Mouse (Mus musculus) urinary bladder, postnatal 36 days (tissue): ENCODE measurements around the gene Usp47.

Experiments used
- DNase-seq, 2 experiments: peaks; one replicate each; pipeline ENCODE4 v3.0.0; 2022; ENCODE audit warnings: low spot score in 2 of 2, mixed read lengths in 1 of 2

The Usp47 gene

DNA sequence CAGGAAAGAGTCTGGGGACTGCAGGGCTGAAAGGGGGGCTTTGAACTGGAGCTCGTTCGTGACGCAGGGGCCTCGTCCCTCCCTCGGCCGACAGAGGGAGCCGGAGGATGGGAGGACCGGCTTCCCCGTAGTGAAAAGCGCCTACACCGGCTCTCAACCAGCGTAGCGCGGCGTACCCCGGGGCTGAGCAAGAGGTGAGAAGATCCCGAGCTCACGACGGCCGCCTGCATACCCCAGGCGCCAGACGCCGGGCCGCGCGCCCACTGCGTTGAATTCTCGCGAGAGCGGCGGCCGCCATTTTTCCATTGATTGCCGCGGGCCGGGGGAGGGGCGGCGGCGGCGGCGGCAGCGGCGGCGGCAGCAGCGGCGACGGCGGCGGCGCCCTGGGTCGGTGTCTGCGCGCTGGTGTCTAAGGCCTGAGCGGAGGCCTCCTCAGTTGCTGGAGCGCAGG lies at the start of gene Usp47:
Usp47 (plus strand) TSS at position 355 of the 451 bp plus-strand sequence.
- DNase-seq: peak in 1 of 2 experiments; percentile 78

DNA sequence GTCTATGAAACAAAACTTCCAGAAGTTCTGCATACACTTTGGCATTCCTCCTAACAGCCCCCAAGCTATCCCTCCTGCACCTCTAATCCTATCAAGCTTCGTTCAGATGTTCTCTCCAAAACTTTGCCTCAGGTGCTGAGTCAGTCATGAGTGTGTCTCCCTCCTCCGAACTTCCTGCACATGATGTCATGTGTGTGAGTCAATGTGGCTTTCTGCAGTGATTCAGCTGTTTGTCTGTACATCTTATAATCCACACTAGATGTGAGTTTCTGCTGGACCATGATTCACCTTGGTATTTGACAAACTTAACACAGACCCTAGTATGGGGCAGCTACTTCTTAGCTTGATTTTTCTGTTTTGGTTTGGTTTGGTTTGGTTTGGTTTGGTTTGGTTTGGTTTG lies 46.9 kb upstream of the Usp47 start:
- DNase-seq: no peak

DNA sequence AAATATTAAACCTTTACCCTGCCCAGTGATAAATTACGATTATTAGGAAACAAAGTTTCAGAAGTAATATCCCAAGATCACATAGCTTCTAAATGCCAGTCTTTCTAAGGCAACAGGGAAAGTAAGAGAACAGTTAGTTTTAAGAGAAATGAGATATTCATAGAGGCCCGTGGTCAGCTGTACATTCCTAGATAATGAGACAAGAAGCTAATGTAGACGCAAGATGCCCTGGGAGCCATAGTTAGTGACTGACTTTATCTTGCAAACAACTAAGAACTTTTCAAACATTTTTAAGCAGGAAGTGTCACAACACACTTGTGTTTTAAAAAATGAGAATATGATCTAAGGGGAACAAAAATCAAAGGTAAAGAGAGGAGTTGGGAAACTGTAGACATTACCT lies 45.4 kb upstream of the Usp47 start:
- no peak for DNase-seq

DNA sequence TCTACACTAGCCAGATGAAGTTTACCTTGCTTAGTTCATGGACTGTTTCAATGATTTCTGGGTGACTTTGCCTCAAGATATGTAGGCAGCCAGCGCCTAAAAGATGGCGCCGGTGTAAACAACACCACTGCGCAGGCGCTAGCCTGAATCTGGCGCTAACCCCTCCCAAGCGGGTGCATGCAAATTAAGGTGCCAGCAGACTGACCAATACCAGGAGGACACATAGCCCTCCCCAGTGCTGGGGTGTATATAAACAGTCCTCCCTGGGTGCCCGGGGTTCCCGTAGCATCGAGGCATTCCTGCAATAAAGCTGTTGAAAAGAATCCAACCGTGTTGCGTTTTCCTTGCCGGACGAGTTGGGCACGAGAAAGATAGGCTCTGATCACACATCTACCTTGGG lies 41.0 kb upstream of the Usp47 start:
- no peak for DNase-seq

DNA sequence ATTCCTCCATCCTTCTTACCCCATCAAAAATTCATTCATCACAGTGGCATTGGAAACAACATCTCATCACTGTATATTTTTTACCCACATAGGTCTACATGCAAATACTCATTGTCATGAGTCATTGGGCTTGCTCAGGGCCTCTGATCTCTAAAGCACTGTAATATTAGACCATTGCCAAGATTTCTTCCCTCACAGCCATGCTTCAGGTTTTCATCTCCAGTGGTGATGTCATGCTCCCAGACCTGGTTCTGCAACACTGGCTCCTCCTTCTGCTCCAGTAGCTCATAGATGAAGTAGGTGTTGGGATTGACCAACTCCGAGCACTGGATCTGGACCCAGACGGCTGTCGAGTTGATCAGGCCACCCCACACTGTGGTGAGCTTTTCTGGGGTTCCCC lies 38.8 kb upstream of the Usp47 start:
- no peak for DNase-seq

DNA sequence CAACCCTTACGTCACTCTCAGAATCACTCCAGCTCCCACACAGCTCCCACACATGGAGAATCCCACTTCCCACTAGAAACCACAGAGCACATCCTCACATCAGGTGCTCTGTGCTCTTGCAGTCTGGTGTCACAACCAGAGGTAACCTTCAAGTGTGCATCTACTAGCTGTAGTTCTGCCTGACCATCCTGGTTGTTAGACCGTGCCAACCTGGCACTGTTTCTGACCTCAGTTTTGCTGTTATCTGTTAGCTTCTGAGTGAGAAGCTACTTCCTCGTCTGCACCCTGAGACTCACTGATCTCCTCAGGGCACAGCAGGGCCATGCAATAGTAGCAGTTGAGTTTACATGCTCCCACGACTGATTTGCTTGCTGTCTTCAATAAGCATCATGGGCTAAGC lies 38.0 kb upstream of the Usp47 start:
- no peak for DNase-seq

DNA sequence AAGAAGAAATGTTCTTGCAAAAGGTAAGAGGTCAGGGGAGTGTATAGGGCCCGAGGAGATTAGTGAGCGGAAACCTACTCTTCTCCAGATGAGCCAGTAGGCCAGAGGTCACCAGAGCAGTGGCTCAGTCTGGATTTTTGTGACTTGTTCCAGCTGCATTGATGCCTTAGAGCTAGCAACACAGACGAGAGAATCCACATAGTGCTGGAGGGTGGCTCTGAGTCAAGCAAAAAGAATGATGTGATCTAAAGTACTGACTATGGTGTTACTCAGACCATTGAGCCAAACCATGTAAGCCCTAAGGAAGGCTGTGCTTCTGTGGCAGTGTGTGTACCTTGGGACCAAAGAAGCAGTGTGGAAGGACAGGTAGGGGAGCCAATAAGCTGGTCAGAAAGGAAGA lies 36.4 kb upstream of the Usp47 start:
- no peak for DNase-seq

DNA sequence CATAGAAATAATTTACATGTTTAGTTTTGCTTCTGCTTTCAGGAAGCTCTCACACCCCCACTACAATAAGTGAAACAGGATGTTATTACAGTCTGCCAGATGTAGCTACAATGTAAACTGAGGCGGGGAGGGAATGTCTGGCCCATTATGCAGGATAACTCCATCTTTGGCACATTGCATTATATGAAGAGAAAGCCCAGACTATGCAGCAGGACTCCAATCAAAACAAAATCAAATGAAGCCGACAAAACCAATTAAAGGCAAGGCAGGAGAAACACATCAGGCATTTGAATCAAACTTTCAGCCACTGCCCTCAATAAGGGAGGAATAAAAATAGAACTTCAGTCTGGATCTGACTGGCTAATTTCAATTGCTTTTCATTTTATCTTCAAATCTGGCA lies 25.9 kb upstream of the Usp47 start:
- no peak for DNase-seq

DNA sequence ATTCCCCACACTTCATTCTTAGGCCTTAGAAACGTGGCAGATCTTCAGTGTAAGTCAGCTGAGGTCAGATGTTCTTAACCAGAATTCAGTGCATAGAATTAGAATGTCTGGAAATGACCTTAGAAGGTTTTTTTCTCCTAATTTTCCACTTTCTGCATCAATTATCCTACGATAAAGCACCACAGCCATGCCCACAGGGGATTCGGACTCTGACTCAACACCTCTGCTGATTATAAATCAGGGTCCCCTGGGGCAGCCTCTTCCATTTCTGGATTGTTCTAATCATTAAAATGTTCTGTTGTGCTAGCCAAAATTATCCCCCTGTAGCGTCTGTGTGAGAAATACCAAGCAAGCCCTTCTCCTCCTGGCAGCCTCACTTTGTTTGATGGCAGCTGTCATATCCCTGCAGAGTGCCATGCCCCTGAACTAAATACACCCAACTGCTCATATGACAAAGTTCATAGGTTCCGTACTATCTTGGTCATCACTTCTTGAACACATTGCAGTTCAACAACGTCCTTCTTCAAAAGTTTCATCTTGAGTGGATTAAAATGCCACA lies 24.8 kb upstream of the Usp47 start:
- no peak for DNase-seq

DNA sequence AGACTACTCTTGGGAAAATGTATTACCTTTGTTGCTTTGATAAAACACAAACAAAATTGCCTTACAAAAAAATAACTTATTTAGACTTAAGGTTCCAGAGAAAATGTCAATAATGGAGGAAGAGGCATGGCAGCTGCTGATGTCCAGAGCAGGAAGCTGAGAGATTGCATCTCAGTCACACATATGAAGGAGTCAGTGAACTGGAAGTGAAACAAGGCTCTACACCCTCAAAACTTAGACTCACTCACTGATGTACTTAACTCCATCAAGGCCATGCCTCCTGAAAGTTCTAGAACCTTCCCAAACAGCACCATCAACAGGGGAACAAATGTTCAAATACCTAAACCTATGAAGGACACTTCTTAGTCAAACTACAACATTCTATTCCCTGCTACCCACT lies 23.9 kb upstream of the Usp47 start:
- no peak for DNase-seq

DNA sequence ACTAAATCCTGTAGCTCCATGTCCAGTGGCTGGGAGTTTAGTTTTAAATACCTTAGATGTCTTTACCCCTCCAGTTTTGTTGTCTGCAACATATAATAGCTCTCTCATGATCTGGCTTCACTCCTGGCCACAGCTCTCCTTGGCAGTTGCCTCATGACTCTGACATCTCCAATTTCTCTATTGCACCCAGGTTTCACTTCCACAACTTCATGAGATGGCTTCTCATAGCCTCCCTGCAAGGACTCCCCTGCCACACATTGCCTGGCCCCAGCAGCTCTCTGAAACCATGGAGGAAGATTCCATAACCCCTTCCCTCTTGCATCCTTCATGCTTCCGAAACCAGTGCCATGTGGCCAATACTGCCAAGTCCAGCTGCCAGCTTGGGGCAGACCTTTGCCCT lies 23.1 kb upstream of the Usp47 start:
- no peak for DNase-seq

DNA sequence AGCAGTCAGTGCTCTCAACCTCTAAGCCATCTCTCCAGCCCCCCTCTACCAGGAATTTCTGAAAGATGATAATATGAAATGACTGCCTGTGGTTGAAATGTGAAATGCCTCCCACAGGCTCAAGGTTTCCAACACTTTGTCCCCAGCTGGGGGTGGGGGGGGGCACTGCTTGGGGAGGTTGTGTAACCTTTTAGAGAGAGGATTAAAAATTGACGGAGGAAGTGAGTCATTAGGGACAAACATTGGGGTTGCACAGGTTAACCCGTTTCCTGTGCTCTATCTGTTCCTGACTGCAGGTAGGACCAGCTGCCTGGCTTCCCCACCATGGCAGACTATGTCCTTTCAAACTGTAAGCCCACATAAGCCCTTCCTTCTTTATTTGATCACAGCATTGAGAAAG lies 12.8 kb upstream of the Usp47 start:
- DNase-seq: no peak

DNA sequence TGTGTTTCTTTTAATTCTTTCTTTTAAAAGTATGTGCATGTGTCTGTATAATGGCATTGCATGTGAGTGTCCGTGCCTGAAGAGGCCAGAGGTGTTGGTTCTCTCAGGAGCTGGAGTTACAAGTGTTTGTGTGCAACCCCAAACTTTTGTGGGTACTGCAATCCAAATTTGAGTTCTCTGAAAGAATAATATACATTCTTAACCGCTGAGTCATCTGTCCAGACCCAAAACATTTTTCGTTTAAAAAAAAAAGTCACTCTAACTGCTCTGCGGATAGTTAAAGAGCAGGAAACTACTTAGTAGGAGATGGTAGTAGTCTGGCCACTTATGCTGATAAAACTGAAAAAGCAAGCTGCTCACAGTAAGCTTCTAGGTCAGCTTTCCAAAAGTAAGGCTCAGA lies 12.3 kb upstream of the Usp47 start:
- no peak for DNase-seq

DNA sequence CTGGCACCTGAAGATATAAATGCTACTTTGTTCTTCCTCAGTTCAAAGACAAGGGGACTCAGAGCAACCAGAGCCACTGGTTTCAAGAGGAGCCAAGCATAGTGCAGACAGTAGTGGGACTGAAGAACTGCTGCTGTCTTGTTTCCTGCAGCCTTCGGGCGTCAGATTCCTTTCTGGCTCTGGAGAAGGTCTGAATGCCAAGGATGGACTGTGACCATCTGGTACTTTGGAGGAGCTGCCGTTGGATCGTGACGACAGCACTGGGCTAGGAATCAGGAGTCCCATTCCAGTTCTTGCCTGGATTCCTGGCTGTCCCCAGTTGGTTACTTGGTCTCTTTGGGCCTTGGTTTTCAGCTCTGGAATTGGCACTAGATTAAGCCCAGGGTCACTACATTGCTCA lies 11.2 kb upstream of the Usp47 start:
- DNase-seq: peak in 1 of 2 experiments; percentile 33

DNA sequence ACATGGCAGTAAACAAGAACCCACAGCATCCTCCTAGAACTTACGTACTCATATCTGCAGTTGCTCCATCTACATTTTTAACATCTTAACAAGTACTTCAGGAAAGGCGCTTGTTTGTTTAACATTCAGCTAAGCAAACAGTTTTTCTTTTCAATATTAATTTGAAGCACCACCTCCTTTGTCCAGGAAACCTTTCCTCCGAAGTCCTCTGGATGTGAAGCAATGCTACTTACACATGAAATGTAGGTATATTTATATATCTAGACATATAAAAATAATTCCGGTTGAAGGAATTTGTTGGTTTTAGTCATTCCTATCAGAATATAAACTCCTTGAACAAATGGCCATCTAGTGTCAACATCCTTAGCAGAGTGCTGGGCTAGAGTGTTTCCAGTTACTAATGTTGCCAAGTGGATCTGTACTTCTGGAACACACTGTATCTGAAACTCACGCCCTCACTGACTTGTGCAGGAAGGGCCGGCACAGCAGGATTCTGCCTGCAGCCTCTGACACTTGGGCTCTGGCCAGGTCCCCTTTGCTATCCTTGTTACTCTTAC lies 10.6 kb upstream of the Usp47 start:
- no peak for DNase-seq

DNA sequence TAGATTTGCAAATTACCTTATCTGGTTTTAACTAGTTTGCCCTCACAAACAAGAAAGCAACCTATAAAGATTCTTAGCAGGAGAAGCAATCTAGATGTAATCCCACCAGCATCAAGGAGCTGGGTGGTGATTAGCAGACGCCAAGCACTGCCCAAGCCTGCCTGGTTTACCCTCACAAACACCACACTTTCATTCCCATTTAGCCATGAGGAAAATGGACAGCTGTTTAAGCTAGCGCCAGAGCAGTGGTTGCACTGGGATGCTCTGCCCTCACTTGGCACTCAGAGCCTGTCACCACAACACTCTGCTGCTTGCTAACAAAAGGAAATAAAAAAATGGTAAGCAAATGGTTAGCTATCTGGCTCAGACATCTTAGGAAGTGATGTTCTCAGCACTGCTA lies 9.2 kb upstream of the Usp47 start:
- no peak for DNase-seq

DNA sequence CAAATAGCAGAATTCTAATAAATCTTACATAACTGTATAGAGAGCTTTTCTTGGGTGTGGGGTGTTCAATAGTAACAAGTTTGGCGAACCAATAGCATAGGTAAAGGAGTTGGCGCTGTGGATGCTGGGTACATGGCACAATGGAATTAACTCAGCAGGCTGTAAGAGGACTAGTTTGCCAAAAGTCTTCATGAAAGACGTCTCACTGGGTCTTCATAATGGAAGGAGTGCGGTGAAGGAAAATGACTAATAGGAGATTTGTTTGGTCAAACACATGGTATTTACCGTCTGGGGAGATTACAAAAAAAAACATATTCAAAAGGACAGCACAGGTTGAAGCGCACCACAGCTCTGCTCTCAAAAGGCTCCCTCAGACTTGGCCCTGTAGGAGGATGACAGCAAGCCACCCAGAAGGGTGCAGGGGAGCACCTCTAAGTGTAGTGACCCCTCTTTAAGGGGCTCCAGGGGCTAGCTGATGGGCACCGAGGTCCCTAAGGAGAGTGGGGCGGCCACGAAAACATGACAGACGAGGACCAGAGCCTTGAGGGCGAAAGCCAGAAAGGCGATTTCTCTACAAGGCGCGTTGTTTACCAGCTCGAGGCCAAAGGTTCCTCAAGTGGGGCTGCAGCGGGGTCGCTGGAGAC lies 676 bp upstream of the Usp47 start:
- DNase-seq: no peak

DNA sequence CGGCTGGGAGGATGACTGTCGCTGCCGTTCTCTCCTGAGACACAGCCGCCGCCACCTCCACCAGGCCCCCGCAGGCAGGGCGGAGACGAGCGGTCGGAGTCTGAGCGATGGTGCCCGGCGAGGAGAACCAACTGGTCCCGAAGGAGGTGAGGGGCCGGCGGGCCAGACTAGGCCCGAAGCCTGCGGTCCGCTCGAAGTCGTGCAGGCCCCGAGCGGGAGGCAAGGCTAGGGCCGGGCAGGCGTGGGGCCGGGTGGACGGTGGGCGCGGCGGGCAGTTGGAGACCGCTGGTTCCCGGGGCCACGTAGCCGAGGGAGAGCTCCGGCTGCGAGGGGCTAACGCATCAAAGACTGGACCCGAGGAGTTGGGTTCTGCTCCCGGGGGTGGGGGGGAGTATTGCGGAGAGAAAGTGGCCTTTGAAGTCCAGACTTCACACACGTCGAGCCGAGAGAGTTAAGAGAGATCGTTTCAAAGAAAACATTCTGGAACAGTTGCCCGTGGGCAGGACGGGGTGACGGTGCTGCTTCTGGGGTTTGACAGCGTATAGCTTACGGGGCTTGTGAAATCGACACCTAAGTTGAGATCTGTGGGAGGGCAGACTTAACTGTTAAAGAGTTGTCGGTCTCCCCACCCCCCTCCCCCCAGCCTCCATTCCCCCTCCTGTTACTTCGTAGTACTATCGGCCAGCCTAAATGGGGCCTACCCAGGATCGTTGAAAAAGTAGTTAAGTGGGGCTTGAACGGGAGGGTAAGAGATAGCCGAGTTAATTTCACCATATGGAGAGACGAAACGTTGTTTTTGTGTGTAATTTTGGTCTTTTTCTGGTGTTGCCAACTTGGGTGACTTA lies 519 bp downstream of the Usp47 start:
- peak in 1 of 2 experiments; percentile 72 for DNase-seq

DNA sequence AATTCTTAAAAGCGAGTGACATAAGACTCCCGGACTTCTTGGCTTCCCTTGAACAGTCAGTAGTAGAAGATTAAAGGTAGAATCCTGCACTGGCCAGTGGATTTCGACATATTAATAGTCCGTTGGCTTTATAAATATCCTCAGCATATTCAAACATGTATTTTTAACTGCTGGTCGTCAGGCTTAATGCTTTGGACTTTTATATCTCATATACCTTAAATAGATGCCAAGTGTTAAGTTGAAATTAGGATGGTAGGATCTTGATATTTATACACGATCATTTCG lies 1.1 kb downstream of the Usp47 start:
- no peak for DNase-seq

DNA sequence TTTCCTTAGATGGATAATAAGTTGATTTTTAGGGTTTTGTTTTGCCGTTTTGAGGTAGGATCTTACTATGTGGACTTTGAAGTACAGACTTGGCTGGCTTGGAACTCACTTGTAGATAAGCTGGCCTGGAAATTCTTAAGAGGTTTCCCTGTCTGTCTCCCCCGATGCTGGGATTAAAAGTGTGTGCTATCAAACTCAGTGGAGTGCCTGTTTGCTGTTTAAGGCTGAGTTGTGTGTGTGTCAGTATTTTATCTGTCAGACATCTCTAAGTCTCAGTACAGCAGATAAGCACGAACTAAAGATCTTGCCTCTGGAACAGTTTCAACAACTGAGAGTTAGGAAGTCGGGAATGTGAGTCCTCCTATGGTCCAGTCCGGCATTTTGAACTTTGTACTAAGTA lies 1.6 kb downstream of the Usp47 start:
- no peak for DNase-seq

DNA sequence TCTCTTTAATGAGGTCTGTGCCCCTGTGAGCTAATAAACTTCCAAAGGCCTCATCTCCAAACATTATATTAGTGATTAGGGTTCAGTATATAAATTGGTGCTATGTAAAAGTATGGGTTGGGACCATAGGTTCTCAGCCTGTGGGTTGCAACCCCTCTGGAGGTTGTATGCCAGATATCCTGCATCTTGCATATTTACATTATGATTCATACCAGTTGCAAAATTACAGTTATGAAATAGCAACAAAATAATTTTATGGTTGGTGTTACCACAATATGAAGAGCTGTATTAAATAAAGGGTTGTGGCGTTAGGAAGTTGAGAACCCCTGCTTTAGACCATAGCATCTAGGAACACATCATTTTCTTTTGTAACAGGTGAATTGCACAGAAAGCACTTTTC lies 7.3 kb downstream of the Usp47 start:
- no peak for DNase-seq

DNA sequence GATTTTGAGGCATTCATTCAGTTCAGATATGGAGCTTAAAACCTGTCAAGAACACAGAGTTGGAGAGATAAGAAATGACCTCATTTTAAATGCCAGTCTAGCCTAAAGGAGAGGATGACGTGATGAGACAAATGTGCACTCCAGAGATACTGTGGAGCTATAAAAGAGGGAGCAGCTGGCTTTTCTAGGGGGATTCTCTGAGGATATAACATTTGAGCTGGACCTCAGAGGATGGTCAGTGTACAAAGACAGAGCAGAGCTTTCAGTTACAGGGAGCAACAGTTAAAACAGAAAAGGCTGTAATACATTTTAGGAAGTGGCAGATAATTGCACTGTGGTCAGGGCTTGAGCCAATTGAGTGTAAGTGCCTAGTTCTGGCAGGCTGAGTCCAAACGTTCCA lies 12.5 kb downstream of the Usp47 start:
- no peak for DNase-seq

DNA sequence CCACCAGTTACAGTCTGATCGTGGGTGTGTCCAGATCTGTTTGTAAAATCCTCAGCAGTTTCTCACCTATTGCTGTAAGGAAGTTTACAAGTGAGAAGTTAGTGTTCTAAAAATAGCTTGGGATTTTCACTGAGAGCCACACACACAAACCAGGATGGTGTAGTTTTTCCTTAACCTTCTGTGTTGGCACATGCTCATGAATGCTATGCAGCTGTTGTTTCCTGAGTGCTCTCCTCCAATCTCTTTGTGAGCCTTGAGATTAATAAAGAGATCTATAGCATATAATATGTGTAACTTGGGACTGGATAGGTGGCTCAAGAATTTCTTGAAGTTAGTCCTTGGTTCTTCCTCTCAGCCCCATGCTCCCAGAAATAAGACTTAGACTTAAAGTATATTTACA lies 13.3 kb downstream of the Usp47 start:
- no peak for DNase-seq
